Mouse (Mus musculus): ENCODE measurements around the gene Mul1. TPM values are rescaled to one million over a fixed set of nuclear protein-coding genes. Genes with fewer than 3 reads are reported as not detected.

Gene Mul1
- polyA plus RNA-seq, 1 experiment: 7.8 TPM

GRCm38 (mm10) chr4:138455141-138455955, 20.9 kb downstream of the Mul1 start:
- H3K4me1 ChIP-seq (ENCODE audit: control insufficient read depth, insufficient read depth, low read length): peaks cover 2% of the 10 kb centered on the region; the same call in 1 of the 2 replicates
- H3K27ac ChIP-seq (ENCODE audit: control insufficient read depth, insufficient read depth, low read depth, low read length, poor library complexity): peak overlapping the region; percentile 12; the same call in 1 of the 2 replicates
- WGBS: 2% methylated on average over 58 of the region's 58 CpGs
- H3K4me3 ChIP-seq (replicated peaks; ENCODE audit: control insufficient read depth, low read depth, low read length): peak overlapping the region; percentile 4
- TF ChIP-seq CTCF (IDR thresholded peaks at IDR 0.05; ENCODE audit: control insufficient read depth, insufficient read depth, low read length): no peak
- TF ChIP-seq POLR2A (IDR thresholded peaks at IDR 0.05; ENCODE audit: borderline replicate concordance, control insufficient read depth, low read depth, low read length): no peak

GRCm38 (mm10) chr4:138455956-138456341, 21.5 kb downstream of the Mul1 start:
- no peak overlapping the region for H3K27ac ChIP-seq (ENCODE audit: control insufficient read depth, insufficient read depth, low read depth, low read length, poor library complexity)
- 2% methylated on average over 17 of the region's 17 CpGs for WGBS
- H3K4me1 ChIP-seq (ENCODE audit: control insufficient read depth, insufficient read depth, low read length): peaks cover 2% of the 10 kb centered on the region; the same call in 1 of the 2 replicates
- H3K4me3 ChIP-seq (replicated peaks; ENCODE audit: control insufficient read depth, low read depth, low read length): no peak overlapping the region
- TF ChIP-seq POLR2A (IDR thresholded peaks at IDR 0.05; ENCODE audit: borderline replicate concordance, control insufficient read depth, low read depth, low read length) (no peak), CTCF (IDR thresholded peaks at IDR 0.05; ENCODE audit: control insufficient read depth, insufficient read depth, low read length) (no peak)

- WGBS: 11% methylated on average over 8 of the region's 8 CpGs
- Histone ChIP-seq H3K27ac (ENCODE audit: control insufficient read depth, insufficient read depth, low read depth, low read length, poor library complexity) (no peak overlapping the region), H3K4me3 (replicated peaks; ENCODE audit: control insufficient read depth, low read depth, low read length) (no peak overlapping the region), H3K4me1 (ENCODE audit: control insufficient read depth, insufficient read depth, low read length) (peaks cover 2% of the 10 kb centered on the region; the same call in 1 of the 2 replicates)
- TF ChIP-seq POLR2A (IDR thresholded peaks at IDR 0.05; ENCODE audit: borderline replicate concordance, control insufficient read depth, low read depth, low read length): no peak
- no peak for TF ChIP-seq CTCF (IDR thresholded peaks at IDR 0.05; ENCODE audit: control insufficient read depth, insufficient read depth, low read length)
Observed at GRCm38 (mm10) chr4:138456536-138456935, 22.1 kb downstream of the Mul1 start.

- no peak overlapping the region for H3K4me3 ChIP-seq (replicated peaks; ENCODE audit: control insufficient read depth, low read depth, low read length)
- peaks cover 2% of the 10 kb centered on the region; the same call in 1 of the 2 replicates for H3K4me1 ChIP-seq (ENCODE audit: control insufficient read depth, insufficient read depth, low read length)
- no peak overlapping the region for H3K27ac ChIP-seq (ENCODE audit: control insufficient read depth, insufficient read depth, low read depth, low read length, poor library complexity)
- WGBS: 28% methylated on average over 4 of the region's 4 CpGs
- TF ChIP-seq CTCF (IDR thresholded peaks at IDR 0.05; ENCODE audit: control insufficient read depth, insufficient read depth, low read length) (no peak), POLR2A (IDR thresholded peaks at IDR 0.05; ENCODE audit: borderline replicate concordance, control insufficient read depth, low read depth, low read length) (no peak)
Observed at GRCm38 (mm10) chr4:138457091-138457490, 22.6 kb downstream of the Mul1 start.

GRCm38 (mm10) chr4:138458171-138458570, 23.7 kb downstream of the Mul1 start:
- 73% methylated on average over 7 of the region's 7 CpGs for WGBS
- Histone ChIP-seq H3K27ac (ENCODE audit: control insufficient read depth, insufficient read depth, low read depth, low read length, poor library complexity) (no peak overlapping the region), H3K4me3 (replicated peaks; ENCODE audit: control insufficient read depth, low read depth, low read length) (no peak overlapping the region), H3K4me1 (ENCODE audit: control insufficient read depth, insufficient read depth, low read length) (peaks cover 2% of the 10 kb centered on the region; the same call in 1 of the 2 replicates)
- TF ChIP-seq POLR2A (IDR thresholded peaks at IDR 0.05; ENCODE audit: borderline replicate concordance, control insufficient read depth, low read depth, low read length) (no peak), CTCF (IDR thresholded peaks at IDR 0.05; ENCODE audit: control insufficient read depth, insufficient read depth, low read length) (no peak)

- Histone ChIP-seq H3K4me3 (replicated peaks; ENCODE audit: control insufficient read depth, low read depth, low read length) (no peak overlapping the region), H3K27ac (ENCODE audit: control insufficient read depth, insufficient read depth, low read depth, low read length, poor library complexity) (no peak overlapping the region), H3K4me1 (ENCODE audit: control insufficient read depth, insufficient read depth, low read length) (peaks cover 2% of the 10 kb centered on the region; the same call in 1 of the 2 replicates)
- TF ChIP-seq CTCF (IDR thresholded peaks at IDR 0.05; ENCODE audit: control insufficient read depth, insufficient read depth, low read length) (no peak), POLR2A (IDR thresholded peaks at IDR 0.05; ENCODE audit: borderline replicate concordance, control insufficient read depth, low read depth, low read length) (no peak)
- 72% methylated on average over 5 of the region's 5 CpGs for WGBS
Observed at GRCm38 (mm10) chr4:138458735-138459440, 24.4 kb downstream of the Mul1 start.

GRCm38 (mm10) chr4:138459775-138460174, 25.3 kb downstream of the Mul1 start:
- H3K4me1 ChIP-seq (ENCODE audit: control insufficient read depth, insufficient read depth, low read length): peaks cover 2% of the 10 kb centered on the region
- H3K4me3 ChIP-seq (replicated peaks; ENCODE audit: control insufficient read depth, low read depth, low read length): no peak overlapping the region
- TF ChIP-seq POLR2A (IDR thresholded peaks at IDR 0.05; ENCODE audit: borderline replicate concordance, control insufficient read depth, low read depth, low read length): no peak
- TF ChIP-seq CTCF (IDR thresholded peaks at IDR 0.05; ENCODE audit: control insufficient read depth, insufficient read depth, low read length): no peak
- 71% methylated on average over 6 of the region's 6 CpGs for WGBS
- H3K27ac ChIP-seq (ENCODE audit: control insufficient read depth, insufficient read depth, low read depth, low read length, poor library complexity): no peak overlapping the region

- no peak for TF ChIP-seq CTCF (IDR thresholded peaks at IDR 0.05; ENCODE audit: control insufficient read depth, insufficient read depth, low read length)
- TF ChIP-seq POLR2A (IDR thresholded peaks at IDR 0.05; ENCODE audit: borderline replicate concordance, control insufficient read depth, low read depth, low read length): no peak
Observed at GRCm38 (mm10) chr4:138460910-138461309, 26.4 kb downstream of the Mul1 start.

More at GRCm38 (mm10) chr4:138460910-138461309, 26.4 kb downstream of the Mul1 start:
- Histone ChIP-seq H3K4me3 (replicated peaks; ENCODE audit: control insufficient read depth, low read depth, low read length) (no peak overlapping the region), H3K27ac (ENCODE audit: control insufficient read depth, insufficient read depth, low read depth, low read length, poor library complexity) (no peak overlapping the region), H3K4me1 (ENCODE audit: control insufficient read depth, insufficient read depth, low read length) (peaks cover 2% of the 10 kb centered on the region)
- WGBS: 23% methylated on average over 9 of the region's 9 CpGs
